Mouse (Mus musculus): Measurements from ENCODE around the gene Cfap43. TPM values are rescaled to one million over a fixed set of nuclear protein-coding genes. Genes with fewer than 3 reads are reported as not detected.

Gene Cfap43
- polyA plus RNA-seq, 2 experiments = 0.08 to 0.11 TPM

DNA sequence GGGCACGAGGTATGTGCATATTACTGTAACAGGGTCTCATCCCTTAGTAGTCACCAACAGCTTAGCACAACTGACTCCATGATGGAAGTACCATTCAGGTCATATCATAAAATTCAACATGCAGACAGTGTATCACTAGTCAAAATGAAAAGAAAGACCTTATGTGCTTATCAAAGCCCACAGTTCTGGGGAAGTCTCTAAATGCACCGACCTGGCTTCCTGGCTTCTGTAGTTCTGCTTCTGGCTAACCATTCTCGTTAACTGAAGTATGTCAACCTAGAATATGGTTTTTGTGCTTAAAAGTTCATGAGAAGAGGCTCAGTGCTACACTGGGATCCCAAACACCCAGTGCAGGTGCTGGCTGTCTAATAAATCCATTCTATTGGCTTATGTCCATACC is 199.9 kb downstream of the Cfap43 start:
- 76% methylated on average over 3 of the region's 3 CpGs for WGBS
- H3K4me1 ChIP-seq (ENCODE audit: control insufficient read depth, insufficient read depth, low read length) = no peaks in the 10 kb centered on the region; the same call in 1 of the 2 replicates
- no peaks in the 10 kb centered on the region for H3K27me3 ChIP-seq (ENCODE audit: control insufficient read depth, insufficient read depth, low read length)
- no peak overlapping the region for H3K9ac ChIP-seq (ENCODE audit: low read depth, low read length, severe bottlenecking)
- H3K4me2 ChIP-seq (replicated peaks; ENCODE audit: low read depth, low read length, severe bottlenecking) = no peak overlapping the region
- H3K9me3 ChIP-seq (ENCODE audit: control insufficient read depth, low read length) = no peaks in the 10 kb centered on the region
- ATAC-seq (ENCODE audit: low FRiP score, low read depth) (no peak), DNase-seq (ENCODE audit: low spot score) (no peak)
- no peak for TF ChIP-seq POLR2A (IDR thresholded peaks at IDR 0.05; ENCODE audit: borderline replicate concordance, extremely low read depth, insufficient read depth, insufficient read length)
- H3K27ac ChIP-seq (replicated peaks; ENCODE audit: low read depth, low read length) = no peak overlapping the region
- H3K4me3 ChIP-seq (replicated peaks; ENCODE audit: low read length) = no peak overlapping the region
- H3K36me3 ChIP-seq (ENCODE audit: control insufficient read depth, insufficient read depth, low read length) = no peaks in the 10 kb centered on the region

DNA sequence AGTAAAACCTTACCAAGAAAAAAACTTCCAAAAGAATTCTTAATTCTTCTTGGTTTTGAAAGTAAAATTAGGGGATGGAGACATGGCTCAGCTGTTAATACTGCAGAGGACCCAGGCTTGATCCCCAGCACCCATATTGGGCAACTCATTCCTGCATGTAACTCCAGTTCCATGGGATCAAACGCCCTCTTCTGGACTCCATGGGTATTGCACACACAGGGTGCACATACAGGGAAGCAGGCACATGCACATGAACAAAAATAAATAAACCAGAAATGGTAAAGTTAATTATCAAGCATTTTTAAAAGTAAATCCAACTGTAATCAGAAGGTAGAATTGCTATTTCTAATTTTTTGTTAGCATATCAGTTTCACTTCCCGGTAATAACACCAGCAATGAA is 202.9 kb downstream of the Cfap43 start:
- H3K9ac ChIP-seq (ENCODE audit: low read depth, low read length, severe bottlenecking) = no peak overlapping the region
- H3K4me1 ChIP-seq (ENCODE audit: control insufficient read depth, insufficient read depth, low read length) = no peaks in the 10 kb centered on the region; the same call in 1 of the 2 replicates
- 62% methylated on average over 2 of the region's 2 CpGs for WGBS
- no peak overlapping the region for H3K4me2 ChIP-seq (replicated peaks; ENCODE audit: low read depth, low read length, severe bottlenecking)
- no peaks in the 10 kb centered on the region for H3K27me3 ChIP-seq (ENCODE audit: control insufficient read depth, insufficient read depth, low read length)
- ATAC-seq (ENCODE audit: low FRiP score, low read depth) (no peak), DNase-seq (ENCODE audit: low spot score) (no peak)
- H3K27ac ChIP-seq (replicated peaks; ENCODE audit: low read depth, low read length) = no peak overlapping the region
- H3K36me3 ChIP-seq (ENCODE audit: control insufficient read depth, insufficient read depth, low read length) = no peaks in the 10 kb centered on the region
- no peak overlapping the region for H3K4me3 ChIP-seq (replicated peaks; ENCODE audit: low read length)
- no peaks in the 10 kb centered on the region for H3K9me3 ChIP-seq (ENCODE audit: control insufficient read depth, low read length)
- TF ChIP-seq POLR2A (IDR thresholded peaks at IDR 0.05; ENCODE audit: borderline replicate concordance, extremely low read depth, insufficient read depth, insufficient read length) = no peak

DNA sequence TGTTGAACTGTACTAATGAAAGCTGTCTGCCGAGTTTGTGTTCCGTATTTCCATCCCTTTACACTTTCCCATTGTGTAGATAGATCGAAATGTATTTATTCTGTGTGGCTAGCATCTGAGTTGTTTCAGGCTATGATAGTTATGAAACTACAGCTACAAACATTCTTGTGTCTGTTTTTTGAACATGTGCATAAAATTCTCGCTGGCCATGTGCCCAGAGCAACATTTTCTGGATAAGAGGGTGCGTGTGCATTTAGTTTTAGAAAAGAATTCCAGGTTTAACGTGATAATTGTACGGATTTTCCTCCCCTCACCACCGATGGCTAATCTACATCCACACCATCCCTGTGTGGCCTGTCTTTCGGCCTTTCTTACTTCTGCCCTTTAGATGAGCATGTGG is 205.6 kb downstream of the Cfap43 start:
- H3K9ac ChIP-seq (ENCODE audit: low read depth, low read length, severe bottlenecking) = no peak overlapping the region
- H3K4me3 ChIP-seq (replicated peaks; ENCODE audit: low read length) = no peak overlapping the region
- no peaks in the 10 kb centered on the region for H3K27me3 ChIP-seq (ENCODE audit: control insufficient read depth, insufficient read depth, low read length)
- TF ChIP-seq POLR2A (IDR thresholded peaks at IDR 0.05; ENCODE audit: borderline replicate concordance, extremely low read depth, insufficient read depth, insufficient read length) = no peak
- DNase-seq (ENCODE audit: low spot score) = no peak
- H3K4me2 ChIP-seq (replicated peaks; ENCODE audit: low read depth, low read length, severe bottlenecking) = no peak overlapping the region
- no peak for ATAC-seq (ENCODE audit: low FRiP score, low read depth)
- WGBS = 61% methylated on average over 9 of the region's 9 CpGs
- H3K9me3 ChIP-seq (ENCODE audit: control insufficient read depth, low read length) = no peaks in the 10 kb centered on the region
- H3K36me3 ChIP-seq (ENCODE audit: control insufficient read depth, insufficient read depth, low read length) = no peaks in the 10 kb centered on the region
- no peak overlapping the region for H3K27ac ChIP-seq (replicated peaks; ENCODE audit: low read depth, low read length)
- no peaks in the 10 kb centered on the region; the same call in 1 of the 2 replicates for H3K4me1 ChIP-seq (ENCODE audit: control insufficient read depth, insufficient read depth, low read length)

DNA sequence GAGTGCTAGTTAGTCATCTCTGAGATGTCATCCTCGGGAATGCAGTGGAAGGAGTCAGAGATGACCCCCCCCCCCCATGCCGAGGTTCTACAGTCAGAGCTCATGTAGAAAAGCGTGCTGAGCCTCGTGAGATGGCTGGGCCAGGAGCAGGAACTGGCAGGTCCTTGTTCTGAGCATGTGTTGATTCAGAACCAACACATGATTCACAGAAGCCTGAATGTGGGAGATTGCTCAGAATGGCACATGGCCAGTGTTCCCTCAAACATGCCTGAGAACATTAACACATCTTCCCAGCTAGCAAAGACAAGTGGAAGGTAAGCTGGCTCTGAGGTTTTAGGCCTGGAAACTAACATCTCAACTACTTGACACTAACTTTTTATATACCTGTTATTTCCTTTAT is 208.7 kb downstream of the Cfap43 start:
- no peak overlapping the region for H3K4me3 ChIP-seq (replicated peaks; ENCODE audit: low read length)
- no peak for DNase-seq (ENCODE audit: low spot score)
- no peaks in the 10 kb centered on the region for H3K27me3 ChIP-seq (ENCODE audit: control insufficient read depth, insufficient read depth, low read length)
- no peak for ATAC-seq (ENCODE audit: low FRiP score, low read depth)
- no peaks in the 10 kb centered on the region for H3K36me3 ChIP-seq (ENCODE audit: control insufficient read depth, insufficient read depth, low read length)
- no peak overlapping the region for H3K4me2 ChIP-seq (replicated peaks; ENCODE audit: low read depth, low read length, severe bottlenecking)
- H3K9ac ChIP-seq (ENCODE audit: low read depth, low read length, severe bottlenecking) = no peak overlapping the region
- no peak for TF ChIP-seq POLR2A (IDR thresholded peaks at IDR 0.05; ENCODE audit: borderline replicate concordance, extremely low read depth, insufficient read depth, insufficient read length)
- 83% methylated on average over 4 of the region's 4 CpGs for WGBS
- H3K4me1 ChIP-seq (ENCODE audit: control insufficient read depth, insufficient read depth, low read length) = no peaks in the 10 kb centered on the region; the same call in 1 of the 2 replicates
- no peak overlapping the region for H3K27ac ChIP-seq (replicated peaks; ENCODE audit: low read depth, low read length)
- H3K9me3 ChIP-seq (ENCODE audit: control insufficient read depth, low read length) = no peaks in the 10 kb centered on the region

GRCm38 (mm10) chr19:47705772-47706309 is 213.2 kb downstream of the Cfap43 start:
- no peak for DNase-seq (ENCODE audit: low spot score)
- no peak for TF ChIP-seq POLR2A (IDR thresholded peaks at IDR 0.05; ENCODE audit: borderline replicate concordance, extremely low read depth, insufficient read depth, insufficient read length)
- Histone ChIP-seq H3K4me2 (replicated peaks; ENCODE audit: low read depth, low read length, severe bottlenecking) (no peak overlapping the region), H3K9ac (ENCODE audit: low read depth, low read length, severe bottlenecking) (no peak overlapping the region), H3K9me3 (ENCODE audit: control insufficient read depth, low read length) (no peaks in the 10 kb centered on the region), H3K27me3 (ENCODE audit: control insufficient read depth, insufficient read depth, low read length) (no peaks in the 10 kb centered on the region), H3K4me3 (replicated peaks; ENCODE audit: low read length) (no peak overlapping the region), H3K36me3 (ENCODE audit: control insufficient read depth, insufficient read depth, low read length) (no peaks in the 10 kb centered on the region), H3K27ac (replicated peaks; ENCODE audit: low read depth, low read length) (no peak overlapping the region), H3K4me1 (ENCODE audit: control insufficient read depth, insufficient read depth, low read length) (no peaks in the 10 kb centered on the region)
- 94% methylated on average over 8 of the region's 8 CpGs for whole genome bisulfite sequencing
- ATAC-seq (ENCODE audit: low FRiP score, low read depth) = no peak

All from limb, embryonic 14.5 days (tissue).